Mouse (Mus musculus): Measurements from ENCODE around the gene Chst4. TPM values are rescaled to one million over a fixed set of nuclear protein-coding genes. Genes with fewer than 3 reads are reported as not detected.

The Chst4 gene
- total RNA-seq, 1 experiment from 2014 or later = not detected

GRCm38 (mm10) chr8:110008995-110009446 lies 30.5 kb downstream of the Chst4 start:
- no peak for ATAC-seq (ENCODE audit: extremely low read depth, insufficient number of reproducible peaks, low FRiP score, poor library complexity, severe bottlenecking)

- no peak for ATAC-seq (ENCODE audit: extremely low read depth, insufficient number of reproducible peaks, low FRiP score, poor library complexity, severe bottlenecking)
Observed at GRCm38 (mm10) chr8:110008228-110008994, 31.1 kb downstream of the Chst4 start.

GRCm38 (mm10) chr8:110006312-110007023 lies 33.1 kb downstream of the Chst4 start:
- no peak for ATAC-seq (ENCODE audit: extremely low read depth, insufficient number of reproducible peaks, low FRiP score, poor library complexity, severe bottlenecking)

- ATAC-seq (ENCODE audit: extremely low read depth, insufficient number of reproducible peaks, low FRiP score, poor library complexity, severe bottlenecking) = no peak
Observed at GRCm38 (mm10) chr8:110004300-110004699, 35.2 kb downstream of the Chst4 start.

GRCm38 (mm10) chr8:110002953-110003352 lies 36.6 kb downstream of the Chst4 start:
- no peak for ATAC-seq (ENCODE audit: extremely low read depth, insufficient number of reproducible peaks, low FRiP score, poor library complexity, severe bottlenecking)

GRCm38 (mm10) chr8:109999974-110000373 lies 39.6 kb downstream of the Chst4 start:
- ATAC-seq (ENCODE audit: extremely low read depth, insufficient number of reproducible peaks, low FRiP score, poor library complexity, severe bottlenecking) = no peak

GRCm38 (mm10) chr8:109998066-109998465 lies 41.5 kb downstream of the Chst4 start:
- no peak for ATAC-seq (ENCODE audit: extremely low read depth, insufficient number of reproducible peaks, low FRiP score, poor library complexity, severe bottlenecking)

GRCm38 (mm10) chr8:109997381-109997780 lies 42.2 kb downstream of the Chst4 start:
- no peak for ATAC-seq (ENCODE audit: extremely low read depth, insufficient number of reproducible peaks, low FRiP score, poor library complexity, severe bottlenecking)

GRCm38 (mm10) chr8:109992951-109993350 lies 46.6 kb downstream of the Chst4 start:
- ATAC-seq (ENCODE audit: extremely low read depth, insufficient number of reproducible peaks, low FRiP score, poor library complexity, severe bottlenecking) = no peak

- ATAC-seq (ENCODE audit: extremely low read depth, insufficient number of reproducible peaks, low FRiP score, poor library complexity, severe bottlenecking) = no peak
Observed at GRCm38 (mm10) chr8:109992166-109992565, 47.4 kb downstream of the Chst4 start.

- ATAC-seq (ENCODE audit: extremely low read depth, insufficient number of reproducible peaks, low FRiP score, poor library complexity, severe bottlenecking) = no peak
Observed at GRCm38 (mm10) chr8:109990224-109990623, 49.3 kb downstream of the Chst4 start, which contains the start of gene Tat. Gene Tat (plus strand): TSS chr8:109990437.

GRCm38 (mm10) chr8:109989151-109989550 lies 50.4 kb downstream of the Chst4 start:
- no peak for ATAC-seq (ENCODE audit: extremely low read depth, insufficient number of reproducible peaks, low FRiP score, poor library complexity, severe bottlenecking)

- no peak for ATAC-seq (ENCODE audit: extremely low read depth, insufficient number of reproducible peaks, low FRiP score, poor library complexity, severe bottlenecking)
Observed at GRCm38 (mm10) chr8:109987776-109988175, 51.8 kb downstream of the Chst4 start.

GRCm38 (mm10) chr8:109986384-109986783 lies 53.2 kb downstream of the Chst4 start:
- no peak for ATAC-seq (ENCODE audit: extremely low read depth, insufficient number of reproducible peaks, low FRiP score, poor library complexity, severe bottlenecking)

GRCm38 (mm10) chr8:109983944-109984343 lies 55.6 kb downstream of the Chst4 start:
- ATAC-seq (ENCODE audit: extremely low read depth, insufficient number of reproducible peaks, low FRiP score, poor library complexity, severe bottlenecking) = no peak

GRCm38 (mm10) chr8:109982386-109983105 lies 57.0 kb downstream of the Chst4 start:
- no peak for ATAC-seq (ENCODE audit: extremely low read depth, insufficient number of reproducible peaks, low FRiP score, poor library complexity, severe bottlenecking)

GRCm38 (mm10) chr8:109979339-109979738 lies 60.2 kb downstream of the Chst4 start:
- ATAC-seq (ENCODE audit: extremely low read depth, insufficient number of reproducible peaks, low FRiP score, poor library complexity, severe bottlenecking) = no peak

All from neutrophil, adult 5-6 weeks (primary cell).